Mouse (Mus musculus): ENCODE data around the gene Lrrk1. TPM values are rescaled to one million over a fixed set of nuclear protein-coding genes. Genes with fewer than 3 reads are reported as not detected.

Lrrk1 gene
- polyA plus RNA-seq (2015; fragmentation: Nextera tagmentation; extraction: Ambion mirVana) = 5.0 and 6.7 TPM in 2 replicates

DNA sequence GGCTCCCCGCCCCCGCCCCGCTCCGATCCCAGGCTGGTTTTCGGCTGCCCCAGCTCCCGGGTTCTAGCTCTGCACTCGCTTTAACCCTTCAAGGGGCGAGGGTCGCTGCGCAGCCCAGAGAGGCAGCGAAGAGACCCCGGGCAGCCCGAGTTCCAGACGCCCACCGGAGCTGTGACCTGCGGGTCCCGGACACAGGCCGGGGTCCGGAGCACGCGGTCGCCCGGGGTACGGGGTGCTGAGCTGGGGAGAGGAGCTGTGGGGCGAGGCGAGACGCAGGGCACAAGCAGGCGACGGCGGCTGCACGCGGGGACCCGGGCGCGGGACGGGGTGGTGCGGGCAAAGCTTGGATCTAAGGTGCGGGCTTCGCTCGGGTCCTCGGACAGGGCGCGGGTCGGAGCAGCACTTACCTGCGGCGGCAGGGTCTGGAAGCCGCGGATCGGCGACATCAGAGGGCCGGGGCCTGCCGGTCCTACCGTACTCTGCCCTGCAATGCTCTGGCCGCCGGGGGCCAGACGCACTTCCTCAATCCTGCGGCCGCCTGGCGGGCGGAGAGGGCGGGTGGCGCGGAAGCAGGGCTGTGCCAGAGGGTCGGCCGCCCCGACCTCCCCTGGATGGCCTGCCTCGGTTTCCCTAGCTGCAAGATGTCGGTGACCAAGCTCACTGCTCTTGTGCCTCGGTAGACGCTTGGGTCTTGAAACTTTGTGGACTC lies at the start of gene Lrrk1:
TSS of gene Lrrk1 (minus strand) at position 538 of the 709 bp plus-strand sequence.
- Histone ChIP-seq H3K4me3 (ENCODE audit: low read depth, low read length) (peak within 1 kb of the TSS; percentile 65), H3K27me3 (ENCODE audit: control insufficient read depth, insufficient read depth, low read depth, low read length) (no peaks in the 10 kb centered on the region), H3K4me1 (ENCODE audit: control insufficient read depth, low read depth, low read length) (peaks cover 7% of the 10 kb centered on the region; the same call in 1 of the 2 replicates), H3K9ac (ENCODE audit: low read depth, low read length) (peak within 1 kb of the TSS; percentile 57), H3K36me3 (ENCODE audit: control insufficient read depth, insufficient read depth) (no peaks in the 10 kb centered on the region), H3K9me3 (replicated peaks; ENCODE audit: control insufficient read depth, low read length) (no peaks in the 10 kb centered on the region), H3K27ac (ENCODE audit: low read length) (peak within 1 kb of the TSS; percentile 48), H3K4me2 (ENCODE audit: low read depth, low read length) (peak within 1 kb of the TSS; percentile 77)
- WGBS (ENCODE audit: insufficient replicate concordance) = under 1% methylated on average over 70 of the region's 70 CpGs
- peak; percentile 75 for ATAC-seq (ENCODE audit: low read depth)

DNA sequence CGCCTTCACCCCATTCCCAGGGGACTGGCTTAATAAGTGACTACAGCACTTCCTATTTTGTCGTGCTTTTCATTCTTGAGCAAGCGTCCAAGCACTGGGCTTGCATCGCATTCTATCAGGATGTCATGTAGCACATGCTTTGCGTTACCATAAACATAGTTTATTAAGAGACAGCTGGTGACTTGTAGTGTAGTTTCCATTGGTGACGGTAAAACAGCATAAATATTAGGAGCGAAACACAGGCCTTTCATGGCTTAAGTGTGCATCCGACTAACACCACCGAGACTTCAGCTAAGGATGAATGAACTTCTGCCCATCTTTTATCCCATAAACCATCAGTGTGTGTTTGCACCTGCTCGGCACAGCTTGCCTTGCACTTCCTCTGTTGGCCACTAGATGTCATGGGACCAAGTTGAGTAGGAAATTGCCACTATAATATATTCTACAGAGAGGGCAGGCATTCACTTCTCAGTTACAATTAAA lies 46.3 kb upstream of the Lrrk1 start:
- no peak for ATAC-seq (ENCODE audit: low read depth)
- H3K27ac ChIP-seq (ENCODE audit: low read length) = no peak overlapping the region
- H3K9ac ChIP-seq (ENCODE audit: low read depth, low read length) = no peak overlapping the region
- no peaks in the 10 kb centered on the region for H3K27me3 ChIP-seq (ENCODE audit: control insufficient read depth, insufficient read depth, low read depth, low read length)
- H3K4me1 ChIP-seq (ENCODE audit: control insufficient read depth, low read depth, low read length) = no peaks in the 10 kb centered on the region
- H3K36me3 ChIP-seq (ENCODE audit: control insufficient read depth, insufficient read depth) = no peaks in the 10 kb centered on the region
- no peak overlapping the region for H3K4me3 ChIP-seq (ENCODE audit: low read depth, low read length)
- H3K9me3 ChIP-seq (replicated peaks; ENCODE audit: control insufficient read depth, low read length) = no peaks in the 10 kb centered on the region
- WGBS (ENCODE audit: insufficient replicate concordance) = 39% methylated on average over 10 of the region's 10 CpGs
- H3K4me2 ChIP-seq (ENCODE audit: low read depth, low read length) = no peak overlapping the region

GRCm38 (mm10) chr7:66427437-66428161 lies 39.4 kb upstream of the Lrrk1 start, which contains the start of gene Aldh1a3:
TSS of gene Aldh1a3 (minus strand) at chr7:66427517.
- Histone ChIP-seq H3K27ac (ENCODE audit: low read length) (no peak within 1 kb of the TSS), H3K36me3 (ENCODE audit: control insufficient read depth, insufficient read depth) (no peaks in the 10 kb centered on the region), H3K9me3 (replicated peaks; ENCODE audit: control insufficient read depth, low read length) (no peaks in the 10 kb centered on the region), H3K4me1 (ENCODE audit: control insufficient read depth, low read depth, low read length) (no peaks in the 10 kb centered on the region), H3K27me3 (ENCODE audit: control insufficient read depth, insufficient read depth, low read depth, low read length) (peaks cover 45% of the 10 kb centered on the region), H3K4me2 (ENCODE audit: low read depth, low read length) (peak within 1 kb of the TSS; percentile 48), H3K4me3 (ENCODE audit: low read depth, low read length) (peak within 1 kb of the TSS; percentile 33), H3K9ac (ENCODE audit: low read depth, low read length) (no peak within 1 kb of the TSS)
- WGBS (ENCODE audit: insufficient replicate concordance) = under 1% methylated on average over 47 of the region's 56 CpGs
- peak; percentile 56; the same call in 1 of the 2 replicates for ATAC-seq (ENCODE audit: low read depth)

DNA sequence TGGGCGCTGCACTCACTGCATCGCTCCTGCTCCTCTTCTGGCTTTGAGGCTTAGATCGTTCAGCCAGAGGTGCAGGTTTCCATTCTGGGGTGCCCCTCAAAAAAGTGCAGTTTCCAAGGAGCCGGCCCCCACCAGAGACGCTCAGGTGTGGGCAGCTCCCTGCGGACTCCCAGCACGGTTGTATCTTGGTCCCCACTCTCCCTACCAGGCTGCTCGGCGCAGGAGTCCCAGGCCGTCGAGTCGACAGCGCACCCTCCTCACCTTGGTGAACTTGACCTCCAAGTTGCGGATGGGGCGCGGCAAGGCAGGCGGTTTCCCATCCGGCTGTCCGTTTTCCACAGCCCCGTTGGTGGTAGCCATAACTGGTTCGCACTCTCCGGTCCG lies 38.9 kb upstream of the Lrrk1 start:
- 2% methylated on average over 23 of the region's 23 CpGs for WGBS (ENCODE audit: insufficient replicate concordance)
- Histone ChIP-seq H3K9ac (ENCODE audit: low read depth, low read length) (no peak overlapping the region), H3K27ac (ENCODE audit: low read length) (no peak overlapping the region), H3K36me3 (ENCODE audit: control insufficient read depth, insufficient read depth) (no peaks in the 10 kb centered on the region), H3K4me1 (ENCODE audit: control insufficient read depth, low read depth, low read length) (no peaks in the 10 kb centered on the region), H3K4me2 (ENCODE audit: low read depth, low read length) (peak overlapping the region; percentile 48), H3K27me3 (ENCODE audit: control insufficient read depth, insufficient read depth, low read depth, low read length) (peaks cover 45% of the 10 kb centered on the region), H3K4me3 (ENCODE audit: low read depth, low read length) (peak overlapping the region; percentile 33), H3K9me3 (replicated peaks; ENCODE audit: control insufficient read depth, low read length) (no peaks in the 10 kb centered on the region)
- ATAC-seq (ENCODE audit: low read depth) = no peak

DNA sequence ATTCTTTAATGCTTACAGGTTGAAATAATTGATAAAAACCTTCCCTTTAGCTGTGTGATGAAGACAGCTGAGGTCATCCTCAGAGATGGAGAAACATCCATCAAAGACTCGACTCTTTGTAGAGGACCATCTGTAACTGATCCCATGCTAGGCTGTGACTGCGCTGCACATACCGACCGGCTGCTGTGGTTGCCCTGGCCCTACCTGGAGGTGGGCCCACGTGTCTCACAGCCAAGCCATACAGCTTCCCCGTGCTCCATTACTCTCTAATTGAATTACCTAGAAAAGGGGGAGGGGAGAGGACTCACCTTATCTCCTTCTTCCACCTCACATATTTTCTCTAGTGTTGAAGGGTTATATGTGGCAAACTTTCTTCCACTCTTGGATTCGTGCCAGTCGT lies 33.8 kb upstream of the Lrrk1 start:
- H3K4me2 ChIP-seq (ENCODE audit: low read depth, low read length) = no peak overlapping the region
- ATAC-seq (ENCODE audit: low read depth) = no peak
- peaks cover 21% of the 10 kb centered on the region for H3K27me3 ChIP-seq (ENCODE audit: control insufficient read depth, insufficient read depth, low read depth, low read length)
- H3K9me3 ChIP-seq (replicated peaks; ENCODE audit: control insufficient read depth, low read length) = no peaks in the 10 kb centered on the region
- no peak overlapping the region for H3K9ac ChIP-seq (ENCODE audit: low read depth, low read length)
- no peak overlapping the region for H3K27ac ChIP-seq (ENCODE audit: low read length)
- 60% methylated on average over 8 of the region's 8 CpGs for WGBS (ENCODE audit: insufficient replicate concordance)
- H3K36me3 ChIP-seq (ENCODE audit: control insufficient read depth, insufficient read depth) = no peaks in the 10 kb centered on the region
- H3K4me3 ChIP-seq (ENCODE audit: low read depth, low read length) = no peak overlapping the region
- H3K4me1 ChIP-seq (ENCODE audit: control insufficient read depth, low read depth, low read length) = no peaks in the 10 kb centered on the region

- 50% methylated on average over 12 of the region's 12 CpGs for WGBS (ENCODE audit: insufficient replicate concordance)
These were observed 30.8 kb upstream of the Lrrk1 start for GRCm38 (mm10) chr7:66418981-66419380.

DNA sequence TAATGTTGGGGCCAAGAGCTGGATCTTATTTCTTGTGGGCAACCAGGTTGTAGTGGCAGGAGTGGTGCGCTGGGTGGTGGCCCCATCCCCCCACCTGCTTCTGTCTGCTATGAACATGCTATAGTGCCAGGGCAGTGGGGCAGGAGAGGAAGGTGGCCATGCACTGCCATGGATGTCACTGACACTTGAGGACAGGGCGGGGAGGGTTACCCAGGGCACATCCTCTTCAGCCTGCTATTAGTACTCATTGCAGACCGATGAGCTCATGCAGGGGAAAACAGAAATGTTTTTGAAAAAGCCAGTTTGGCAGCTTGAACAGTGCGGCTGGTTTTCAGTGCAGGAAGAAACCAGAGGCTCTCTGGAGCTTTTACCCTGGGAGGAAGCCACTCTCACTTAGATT lies 28.7 kb upstream of the Lrrk1 start:
- no peaks in the 10 kb centered on the region for H3K9me3 ChIP-seq (replicated peaks; ENCODE audit: control insufficient read depth, low read length)
- no peak overlapping the region for H3K4me2 ChIP-seq (ENCODE audit: low read depth, low read length)
- H3K4me1 ChIP-seq (ENCODE audit: control insufficient read depth, low read depth, low read length) = no peaks in the 10 kb centered on the region
- H3K36me3 ChIP-seq (ENCODE audit: control insufficient read depth, insufficient read depth) = no peaks in the 10 kb centered on the region
- no peak overlapping the region for H3K4me3 ChIP-seq (ENCODE audit: low read depth, low read length)
- no peak overlapping the region for H3K9ac ChIP-seq (ENCODE audit: low read depth, low read length)
- whole genome bisulfite sequencing (ENCODE audit: insufficient replicate concordance) = 68% methylated on average over 4 of the region's 4 CpGs
- no peak for ATAC-seq (ENCODE audit: low read depth)
- no peak overlapping the region for H3K27ac ChIP-seq (ENCODE audit: low read length)
- no peaks in the 10 kb centered on the region for H3K27me3 ChIP-seq (ENCODE audit: control insufficient read depth, insufficient read depth, low read depth, low read length)

More at GRCm38 (mm10) chr7:66418981-66419380, 30.8 kb upstream of the Lrrk1 start:
- no peaks in the 10 kb centered on the region for H3K36me3 ChIP-seq (ENCODE audit: control insufficient read depth, insufficient read depth)
- H3K27me3 ChIP-seq (ENCODE audit: control insufficient read depth, insufficient read depth, low read depth, low read length) = no peaks in the 10 kb centered on the region
- H3K9me3 ChIP-seq (replicated peaks; ENCODE audit: control insufficient read depth, low read length) = no peaks in the 10 kb centered on the region
- no peak overlapping the region for H3K27ac ChIP-seq (ENCODE audit: low read length)
- H3K9ac ChIP-seq (ENCODE audit: low read depth, low read length) = no peak overlapping the region
- ATAC-seq (ENCODE audit: low read depth) = no peak
- H3K4me3 ChIP-seq (ENCODE audit: low read depth, low read length) = no peak overlapping the region
- no peaks in the 10 kb centered on the region for H3K4me1 ChIP-seq (ENCODE audit: control insufficient read depth, low read depth, low read length)
- no peak overlapping the region for H3K4me2 ChIP-seq (ENCODE audit: low read depth, low read length)

- no peak overlapping the region for H3K9ac ChIP-seq (ENCODE audit: low read depth, low read length)
- H3K27me3 ChIP-seq (ENCODE audit: control insufficient read depth, insufficient read depth, low read depth, low read length) = no peaks in the 10 kb centered on the region
- H3K4me1 ChIP-seq (ENCODE audit: control insufficient read depth, low read depth, low read length) = no peaks in the 10 kb centered on the region
- H3K4me3 ChIP-seq (ENCODE audit: low read depth, low read length) = no peak overlapping the region
- 69% methylated on average over 7 of the region's 7 CpGs for WGBS (ENCODE audit: insufficient replicate concordance)
- H3K36me3 ChIP-seq (ENCODE audit: control insufficient read depth, insufficient read depth) = no peaks in the 10 kb centered on the region
- no peaks in the 10 kb centered on the region for H3K9me3 ChIP-seq (replicated peaks; ENCODE audit: control insufficient read depth, low read length)
- no peak for ATAC-seq (ENCODE audit: low read depth)
- no peak overlapping the region for H3K4me2 ChIP-seq (ENCODE audit: low read depth, low read length)
- no peak overlapping the region for H3K27ac ChIP-seq (ENCODE audit: low read length)
These were observed 24.9 kb upstream of the Lrrk1 start for GRCm38 (mm10) chr7:66413093-66413492.

- 59% methylated on average over 6 of the region's 6 CpGs for WGBS (ENCODE audit: insufficient replicate concordance)
- Histone ChIP-seq H3K4me2 (ENCODE audit: low read depth, low read length) (no peak overlapping the region), H3K9me3 (replicated peaks; ENCODE audit: control insufficient read depth, low read length) (no peaks in the 10 kb centered on the region), H3K36me3 (ENCODE audit: control insufficient read depth, insufficient read depth) (no peaks in the 10 kb centered on the region), H3K4me1 (ENCODE audit: control insufficient read depth, low read depth, low read length) (no peaks in the 10 kb centered on the region), H3K9ac (ENCODE audit: low read depth, low read length) (no peak overlapping the region), H3K27me3 (ENCODE audit: control insufficient read depth, insufficient read depth, low read depth, low read length) (no peaks in the 10 kb centered on the region), H3K27ac (ENCODE audit: low read length) (no peak overlapping the region), H3K4me3 (ENCODE audit: low read depth, low read length) (no peak overlapping the region)
- no peak for ATAC-seq (ENCODE audit: low read depth)
These were observed 21.3 kb upstream of the Lrrk1 start for GRCm38 (mm10) chr7:66409433-66409832.

All from liver, embryonic 16.5 days (tissue).